Mouse (Mus musculus) kidney, postnatal 36 days (tissue): ENCODE measurements around the gene Cbx3.

Experiments
- DNase-seq, 2 experiments: peaks; one replicate each; pipeline ENCODE4 v3.0.0; 2021 to 2022; ENCODE audit warnings: mixed read lengths in 2 of 2

Cbx3 gene

DNA sequence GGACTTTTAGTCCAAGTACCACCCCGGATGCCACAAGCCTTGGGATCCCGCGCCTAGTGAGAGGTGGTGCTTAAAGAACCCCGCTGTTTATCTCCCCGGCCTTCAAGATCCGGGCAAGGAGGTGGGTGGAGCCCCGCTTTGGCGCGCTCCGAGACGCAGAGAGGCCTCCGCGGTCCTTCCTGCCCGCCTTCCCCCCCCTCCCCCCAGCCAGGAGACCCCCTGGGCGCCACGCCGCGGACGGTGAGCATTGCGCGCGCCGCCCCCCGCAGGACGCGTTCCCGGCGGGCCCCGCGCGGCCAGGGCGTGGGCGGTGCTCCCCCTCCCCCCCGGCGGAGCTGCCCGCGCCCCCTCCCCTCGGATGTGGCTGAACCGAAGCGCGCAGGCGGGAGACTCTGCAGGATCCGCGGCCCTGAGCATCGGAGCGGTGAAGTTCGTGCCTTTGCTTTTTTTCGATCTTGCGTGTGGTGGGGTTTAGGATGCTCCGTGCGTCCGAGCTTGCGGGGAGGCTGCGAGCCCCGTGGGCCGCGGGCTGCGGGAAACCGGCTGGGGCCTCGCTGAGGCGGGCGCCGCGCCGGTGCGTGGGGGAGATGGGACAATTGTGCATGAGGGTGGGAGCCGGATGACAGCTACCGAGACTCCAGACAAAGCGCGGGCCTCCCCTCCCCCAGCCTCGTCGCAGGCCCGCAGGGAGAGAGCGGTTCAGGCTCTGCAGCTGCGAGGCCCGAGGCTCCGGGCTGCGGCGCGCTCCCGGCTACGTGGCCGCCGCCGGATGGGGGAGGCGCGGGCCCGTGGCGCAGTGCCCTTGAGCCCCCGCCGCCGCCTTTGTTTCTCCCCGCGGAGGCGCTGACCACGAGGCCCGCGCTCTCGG lies at the start of gene Cbx3:
Gene Cbx3, plus strand, starts transcription at position 50 of the 868 bp plus-strand sequence.
- DNase-seq = peak; percentile 86 to 89

- DNase-seq = no peak
Observed at GRCm38 (mm10) chr6:51423466-51424122, 46.6 kb upstream of the Cbx3 start.

- DNase-seq = no peak
Observed at GRCm38 (mm10) chr6:51424537-51424936, 45.6 kb upstream of the Cbx3 start.

DNA sequence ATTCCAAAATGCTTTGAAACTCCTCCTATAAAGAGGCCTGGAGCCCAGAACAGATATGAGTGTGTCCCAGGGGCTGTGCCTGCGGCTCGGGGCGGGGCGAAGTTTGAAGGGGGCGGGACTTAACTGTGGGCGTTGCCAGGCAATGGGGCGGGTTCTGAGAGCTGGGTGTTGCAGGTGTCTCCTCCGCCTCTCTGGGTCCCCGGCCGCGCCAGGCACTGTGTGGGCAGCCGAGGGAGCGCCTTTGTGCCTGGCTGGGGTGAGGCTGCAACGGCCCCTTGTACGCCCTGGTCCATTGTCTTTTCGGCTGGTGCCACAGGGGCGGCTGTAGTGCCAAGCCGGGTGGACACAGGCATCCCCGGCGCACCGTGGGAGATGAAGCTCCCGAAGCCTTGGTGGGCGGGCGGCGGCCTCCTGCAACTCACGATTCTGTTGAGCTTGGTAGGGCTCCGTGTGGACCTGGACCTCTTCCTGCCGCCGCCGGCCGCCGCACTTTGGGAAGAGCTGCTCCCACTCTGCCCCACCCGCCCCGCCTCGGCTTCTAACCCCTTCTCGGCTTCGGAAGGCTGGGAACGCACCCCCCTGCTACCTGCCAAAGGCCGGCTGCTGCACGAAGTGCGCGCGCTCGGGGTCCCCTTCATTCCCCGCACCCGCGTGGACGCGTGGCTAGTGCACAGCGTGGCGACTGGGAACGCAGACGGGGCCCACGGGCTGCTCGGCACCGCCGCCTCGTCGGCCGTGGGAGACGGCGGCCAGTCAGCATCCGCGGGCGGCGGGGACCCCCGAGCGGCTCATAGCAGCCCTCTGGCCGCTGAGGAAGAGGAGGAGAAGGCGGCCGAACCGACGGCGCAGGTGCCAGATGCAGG lies 37.4 kb upstream of the Cbx3 start, which contains the start of gene Nfe2l3:
Gene Nfe2l3, plus strand, starts transcription at position 136 of the 863 bp plus-strand sequence.
- DNase-seq = peak; percentile 40 to 71

DNA sequence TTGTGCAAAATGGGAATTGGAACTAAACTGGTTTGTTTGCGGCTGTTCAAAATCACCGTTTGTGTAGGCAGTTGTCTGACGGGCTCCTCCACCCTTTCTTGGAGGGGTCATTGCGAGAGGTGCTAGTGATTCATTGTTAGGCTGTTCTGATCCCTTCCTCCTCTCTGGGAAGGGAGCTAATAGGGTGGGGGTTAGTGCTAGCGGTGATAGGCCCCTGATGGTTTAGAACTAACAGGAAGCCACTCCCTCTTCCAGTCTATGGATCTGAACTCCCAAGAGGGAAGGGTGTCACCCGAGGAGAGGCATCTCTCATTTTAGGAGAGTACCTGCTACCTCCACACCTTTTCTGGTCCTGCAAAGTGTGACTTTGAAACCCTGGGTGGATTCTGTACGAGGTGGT lies 35.9 kb upstream of the Cbx3 start:
- no peak for DNase-seq

DNA sequence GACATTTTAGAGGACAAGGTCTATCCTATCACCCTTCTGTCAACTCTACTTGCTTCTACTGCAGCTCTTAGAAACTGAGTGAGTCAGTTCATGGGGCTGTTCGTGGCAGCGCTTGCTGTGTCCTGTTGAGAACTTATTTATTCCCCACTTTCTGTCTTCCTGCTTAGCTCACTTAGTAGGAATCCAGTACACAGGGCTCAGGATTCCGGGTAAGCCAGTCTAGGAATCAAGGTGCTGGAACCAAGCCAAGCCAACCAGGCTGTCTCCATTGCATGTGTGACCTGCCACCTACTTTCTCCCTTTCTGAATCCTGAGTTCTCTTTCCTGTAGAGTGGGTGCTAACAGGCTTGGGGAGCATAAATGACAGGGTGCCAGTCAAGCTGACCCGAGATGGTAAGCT lies 32.5 kb upstream of the Cbx3 start:
- peak; percentile 29 to 52 for DNase-seq

DNA sequence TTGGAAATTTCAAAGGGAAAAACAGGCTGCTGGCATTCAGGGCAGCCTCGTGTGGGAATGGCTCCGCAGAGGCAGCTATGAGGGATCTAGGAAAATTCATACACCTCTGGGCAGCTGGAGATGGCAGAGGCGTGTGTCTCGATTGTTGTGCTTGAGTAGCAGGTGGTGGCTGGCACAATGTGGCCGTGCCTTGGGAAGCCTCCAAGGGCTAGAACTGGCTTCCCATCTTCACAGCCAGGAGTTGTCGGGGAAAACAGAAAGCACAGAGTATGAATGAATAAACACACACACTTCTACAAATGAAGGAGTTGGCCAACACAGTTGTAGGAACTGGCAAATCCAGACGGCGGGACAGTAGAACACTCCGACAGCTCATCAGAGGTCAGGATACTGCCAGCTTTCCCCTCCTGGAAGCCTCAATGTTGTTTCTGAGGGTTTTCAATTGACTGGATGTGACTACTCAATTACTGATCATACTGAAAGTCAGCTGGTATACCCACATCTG lies 31.3 kb upstream of the Cbx3 start:
- DNase-seq = no peak

- no peak for DNase-seq
Observed at GRCm38 (mm10) chr6:51442191-51442835, 27.8 kb upstream of the Cbx3 start.

DNA sequence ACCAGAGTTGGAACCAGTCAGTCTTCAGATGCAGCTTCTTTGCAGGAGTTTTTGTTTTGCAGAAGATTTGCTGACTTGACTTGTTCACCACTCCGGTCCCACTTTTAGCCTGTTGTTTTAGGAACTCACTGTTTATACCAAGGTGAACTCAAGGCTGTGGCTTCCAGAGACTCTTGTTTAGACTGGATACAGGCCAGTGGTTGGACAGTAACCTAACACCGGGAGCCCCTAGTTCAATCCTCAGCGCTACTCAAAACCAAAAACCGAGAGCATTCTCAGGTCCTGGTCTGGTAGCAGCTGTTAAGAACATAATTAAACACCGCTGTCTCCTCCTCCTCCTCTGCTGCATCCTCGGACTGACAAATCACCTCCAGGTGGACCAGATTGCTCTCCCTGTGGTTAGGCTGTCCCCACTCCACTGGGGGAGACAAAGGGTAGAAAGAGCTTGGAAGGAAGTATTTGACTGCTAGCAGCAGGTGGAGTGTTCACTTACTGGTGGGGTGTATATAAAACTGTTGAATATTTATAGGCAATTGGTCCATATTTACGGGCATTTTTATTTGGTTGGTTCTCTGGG lies 17.1 kb upstream of the Cbx3 start:
- no peak for DNase-seq

- DNase-seq = no peak
Observed at GRCm38 (mm10) chr6:51454949-51455348, 15.2 kb upstream of the Cbx3 start.

DNA sequence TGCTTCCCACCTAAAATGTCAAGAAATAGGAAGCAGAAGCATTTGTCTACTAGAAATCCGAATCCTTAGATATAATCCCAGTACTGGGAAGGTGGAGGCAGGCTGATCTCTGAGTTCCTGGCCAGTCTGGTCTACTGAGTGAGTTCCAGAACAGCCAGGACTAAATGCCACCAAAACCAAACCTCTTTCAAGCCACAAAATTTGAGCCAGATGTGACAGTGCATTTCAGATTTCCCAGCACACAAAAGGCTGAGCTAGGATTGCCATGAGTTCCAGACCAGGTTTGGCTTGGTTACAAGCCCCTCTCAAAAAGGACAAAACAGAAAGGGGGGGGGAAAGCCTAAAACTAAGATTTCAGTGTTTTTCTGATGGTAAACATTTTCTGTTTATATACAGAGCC lies 14.0 kb upstream of the Cbx3 start:
- DNase-seq = no peak

GRCm38 (mm10) chr6:51457283-51457682 lies 12.9 kb upstream of the Cbx3 start:
- no peak for DNase-seq

- DNase-seq = no peak
Observed at GRCm38 (mm10) chr6:51457770-51458387, 12.3 kb upstream of the Cbx3 start.

DNA sequence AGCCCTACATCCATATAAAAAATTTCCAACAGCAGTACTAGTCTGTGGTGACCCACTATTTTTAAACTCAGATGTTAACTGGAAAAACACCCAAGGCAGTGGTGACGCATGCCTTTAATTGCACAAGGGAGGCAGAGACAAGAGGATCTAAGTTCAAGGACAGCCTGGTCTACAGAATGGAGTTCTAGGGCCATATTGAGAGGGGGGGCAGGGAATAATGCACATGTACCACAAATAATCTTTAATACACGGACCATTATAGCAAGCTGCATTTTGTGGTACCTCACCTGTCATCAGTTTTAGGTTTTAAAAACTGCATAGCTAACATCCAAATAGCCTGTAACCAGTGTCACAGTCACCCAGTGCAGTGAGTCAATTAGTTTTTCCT lies 11.2 kb upstream of the Cbx3 start:
- no peak for DNase-seq

GRCm38 (mm10) chr6:51459313-51460020 lies 10.7 kb upstream of the Cbx3 start:
- no peak for DNase-seq

DNA sequence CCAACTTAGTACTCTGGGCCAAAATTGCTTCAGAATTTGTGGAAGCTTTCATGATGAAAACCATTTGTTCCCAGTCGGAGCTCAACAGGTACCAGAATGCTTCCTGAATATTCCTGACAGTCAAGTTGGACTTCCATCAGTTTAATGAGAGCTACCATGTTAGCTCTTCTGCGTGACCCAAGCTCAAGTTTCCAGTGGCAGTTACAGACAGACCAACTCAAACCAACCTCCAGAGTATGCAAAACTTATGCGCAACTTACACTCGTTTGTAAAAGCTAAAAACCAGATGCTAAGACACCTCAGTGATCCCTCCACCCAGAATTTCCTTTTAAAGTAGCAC lies 10.2 kb upstream of the Cbx3 start:
- DNase-seq = no peak

GRCm38 (mm10) chr6:51460363-51460762 lies 9.8 kb upstream of the Cbx3 start:
- no peak for DNase-seq

- no peak for DNase-seq
Observed at GRCm38 (mm10) chr6:51467649-51468048, 2.5 kb upstream of the Cbx3 start.

DNA sequence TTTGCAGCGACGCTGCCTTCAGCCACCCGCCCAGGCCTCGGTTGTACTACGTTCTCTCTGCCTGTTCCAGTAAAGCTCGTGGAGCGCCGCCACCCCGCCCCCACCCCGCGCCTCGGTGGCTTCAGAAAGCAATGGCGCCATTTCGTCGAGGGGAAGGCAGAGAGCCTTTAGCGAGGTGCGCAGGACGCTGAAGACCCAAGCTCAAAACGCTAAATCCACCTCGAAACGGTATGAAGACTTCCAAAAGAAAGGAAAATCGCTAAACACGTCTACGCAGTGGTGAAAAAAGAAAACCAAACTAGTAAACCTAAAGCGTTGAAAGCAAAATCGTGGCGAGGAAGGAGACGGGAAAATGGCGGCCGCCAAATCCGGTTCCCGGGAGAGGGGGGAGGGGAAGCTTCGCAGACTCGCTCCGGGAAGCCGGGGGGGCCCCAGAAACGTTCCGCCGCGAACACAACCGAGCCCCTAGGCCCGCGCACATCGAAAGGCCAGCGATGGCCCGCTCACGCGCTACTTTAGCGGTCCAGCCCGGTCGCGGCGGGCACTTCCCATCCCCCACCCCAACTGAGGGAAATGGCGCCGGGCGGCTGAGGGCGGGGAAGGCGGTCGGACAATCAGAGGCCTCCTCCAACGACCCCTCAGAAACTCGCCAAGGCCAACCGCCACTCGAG lies 1.1 kb upstream of the Cbx3 start:
- DNase-seq = peak; percentile 65 to 88

DNA sequence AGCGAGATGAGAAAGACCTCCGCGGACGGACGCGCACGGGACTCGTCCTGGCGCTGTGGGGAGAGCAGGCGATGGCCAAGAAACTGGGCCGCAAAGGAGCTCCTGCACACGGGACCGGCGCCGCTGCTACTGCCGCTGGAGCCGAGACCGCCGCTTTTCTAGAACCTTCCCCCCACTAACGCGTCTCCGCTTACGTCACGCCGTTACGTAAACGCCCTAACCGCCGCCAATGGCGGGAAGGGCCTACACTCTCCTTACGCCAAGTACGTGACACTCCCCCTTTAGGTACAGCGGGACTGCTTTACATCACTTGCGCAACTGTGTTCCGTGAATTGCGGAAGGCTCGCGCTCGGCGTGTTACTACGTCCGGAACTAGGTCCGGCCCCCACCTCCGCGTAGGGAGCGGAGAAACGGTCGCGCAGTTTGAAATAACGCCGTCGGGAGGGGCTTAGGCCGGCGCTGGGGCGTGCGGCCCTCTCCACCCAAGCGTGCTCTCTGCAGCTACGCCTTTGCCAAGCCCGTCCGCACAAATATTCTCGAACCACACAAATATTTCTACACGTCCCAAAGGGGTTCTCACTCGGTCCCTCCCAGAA lies 347 bp upstream of the Cbx3 start, which contains the start of gene Hnrnpa2b1:
Gene Hnrnpa2b1, minus strand, starts transcription at position 180 of the 596 bp plus-strand sequence.
- DNase-seq = peak; percentile 97 to 98
